10 mouse cellular contexts compared by ENCODE assay signal in genomic region chr5:90603407-90603923, GRCm38 (mm10). TPM values are rescaled to one million over a fixed set of nuclear protein-coding genes. Genes with fewer than 3 reads are reported as not detected.
DNase-seq lines count a peak whose midpoint lies in the region; ATAC-seq lines count a peak whose summit lies in the region.
"Had no signal": no experiment of that assay in that cellular context is flagged by ENCODE, and none has a peak within 500 bp of the region (broad histone marks: within the 10 kb centered on the region; RNA-seq: fewer than 3 reads in every experiment).

No protein-coding gene starts in this region.

- no peaks in the 10 kb centered on the region for H3K4me1 ChIP-seq in midbrain, embryonic 14.5 days (ENCODE audit: control insufficient read depth, insufficient read depth, low read length)
- no peaks in the 10 kb centered on the region for H3K4me1 ChIP-seq in midbrain, embryonic 16.5 days (ENCODE audit: control insufficient read depth, insufficient read depth, low read length)
- H3K4me1 ChIP-seq in stomach, embryonic 16.5 days (ENCODE audit: control insufficient read depth, insufficient read depth, low read length): peaks cover 10% of the 10 kb centered on the region

- no peak overlapping the region for H3K4me2 ChIP-seq in midbrain, embryonic 14.5 days (ENCODE audit: low read length)
- H3K4me2 ChIP-seq in midbrain, embryonic 16.5 days (ENCODE audit: low read length): no peak overlapping the region
- peak overlapping the region; percentile 40 for H3K4me2 ChIP-seq in stomach, embryonic 16.5 days (ENCODE audit: low read depth, low read length)

- no peaks in the 10 kb centered on the region for H3K9me3 ChIP-seq in midbrain, embryonic 14.5 days (ENCODE audit: control insufficient read depth, low read length)
- no peaks in the 10 kb centered on the region for H3K9me3 ChIP-seq in midbrain, embryonic 16.5 days (replicated peaks; ENCODE audit: control insufficient read depth, low read length, poor library complexity, severe bottlenecking)
- H3K9me3 ChIP-seq in stomach, embryonic 16.5 days (replicated peaks; ENCODE audit: control insufficient read depth, low read length): no peaks in the 10 kb centered on the region

- ATAC-seq in midbrain, embryonic 14.5 days (ENCODE audit: low FRiP score, low TSS enrichment): no peak
- ATAC-seq in midbrain, embryonic 16.5 days: no peak
- peak; percentile 60; the same call in 1 of the 2 replicates for ATAC-seq in stomach, embryonic 16.5 days (ENCODE audit: insufficient read depth, low FRiP score)
- ATAC-seq: activated CD4-positive, CD25-positive, alpha-beta regulatory T cell, adult 4 months had no signal

- H3K27ac ChIP-seq in midbrain, embryonic 14.5 days (replicated peaks; ENCODE audit: low read depth, low read length): no peak overlapping the region
- H3K27ac ChIP-seq in midbrain, embryonic 16.5 days (ENCODE audit: low read length): no peak overlapping the region
- peak overlapping the region; percentile 11; the same call in 1 of the 2 replicates for H3K27ac ChIP-seq in stomach, embryonic 16.5 days (ENCODE audit: low read length)

- peak; percentile 28 for DNase-seq in embryo, embryonic 10 days (ENCODE audit: low spot score)
- no peak for DNase-seq in embryo, embryonic 9.5 days (ENCODE audit: extremely low spot score)
- peak; percentile 24 for DNase-seq in midbrain, embryonic 14.5 days
- DNase-seq in kidney, postnatal 14 days: peak; percentile 33
- DNase-seq in urinary bladder, postnatal 36 days (ENCODE audit: low spot score in 2 of 2): no peak
- DNase-seq in spleen, postnatal 10 days (ENCODE audit: low spot score in 2 of 2): no peak
- DNase-seq: thymus, adult 18-20 months had no signal

- no peaks in the 10 kb centered on the region for H3K36me3 ChIP-seq in midbrain, embryonic 14.5 days (ENCODE audit: control insufficient read depth, insufficient read depth, low read length)
- H3K36me3 ChIP-seq in midbrain, embryonic 16.5 days (ENCODE audit: control insufficient read depth, insufficient read depth, low read length): no peaks in the 10 kb centered on the region
- H3K36me3 ChIP-seq in stomach, embryonic 16.5 days (ENCODE audit: control insufficient read depth, insufficient read depth, low read length): no peaks in the 10 kb centered on the region

- H3K4me3 ChIP-seq in midbrain, embryonic 14.5 days (replicated peaks; ENCODE audit: low read depth, low read length): no peak overlapping the region
- no peak overlapping the region for H3K4me3 ChIP-seq in midbrain, embryonic 16.5 days (ENCODE audit: low read depth, low read length)
- peak overlapping the region; percentile 8 for H3K4me3 ChIP-seq in stomach, embryonic 16.5 days (replicated peaks; ENCODE audit: low read length)

- H3K9ac ChIP-seq in midbrain, embryonic 14.5 days (replicated peaks; ENCODE audit: low read length): no peak overlapping the region
- no peak overlapping the region for H3K9ac ChIP-seq in midbrain, embryonic 16.5 days (ENCODE audit: low read depth, low read length)
- H3K9ac ChIP-seq in stomach, embryonic 16.5 days (ENCODE audit: low read length): 0 out of 2 replicates have a peak overlapping the region, but pooled peaks have one; percentile 9

- whole genome bisulfite sequencing in midbrain, embryonic 14.5 days: 70% methylated on average over 13 of the region's 13 CpGs
- WGBS in midbrain, embryonic 16.5 days: 62% methylated on average over 13 of the region's 13 CpGs
- 16% methylated on average over 13 of the region's 13 CpGs for WGBS in stomach, embryonic 16.5 days

- H3K27me3 ChIP-seq in midbrain, embryonic 14.5 days (ENCODE audit: control insufficient read depth, insufficient read depth, low read length): no peaks in the 10 kb centered on the region
- H3K27me3 ChIP-seq in midbrain, embryonic 16.5 days (ENCODE audit: control insufficient read depth, insufficient read depth, low read depth, low read length): no peaks in the 10 kb centered on the region
- no peaks in the 10 kb centered on the region for H3K27me3 ChIP-seq in stomach, embryonic 16.5 days (ENCODE audit: control insufficient read depth, insufficient read depth, low read length)

RNA-seq across cellular contexts. Expression of gene Rassf6, which starts 37.0 kb away (rescaled TPM):
- polyA plus RNA-seq in midbrain, embryonic 14.5 days (2014; fragmentation: Nextera tagmentation; extraction: Ambion mirVana): 0.68 and 1.0 TPM in 2 replicates
- 2.2 and 2.5 TPM in 2 replicates for polyA plus RNA-seq in midbrain, embryonic 16.5 days (2015; fragmentation: Nextera tagmentation; extraction: Ambion mirVana)
- 10.3 and 12.3 TPM in 2 replicates for polyA plus RNA-seq in stomach, embryonic 16.5 days (2015; fragmentation: Nextera tagmentation; extraction: Ambion mirVana)

RNA-seq across cellular contexts. Expression of gene 5830473C10Rik, which starts 42.6 kb away (rescaled TPM):
- polyA plus RNA-seq in midbrain, embryonic 14.5 days (2014; fragmentation: Nextera tagmentation; extraction: Ambion mirVana): not detected in 2 replicates
- 0.15 TPM in 1 of 2 replicates, not detected in the other for polyA plus RNA-seq in midbrain, embryonic 16.5 days (2015; fragmentation: Nextera tagmentation; extraction: Ambion mirVana)
- polyA plus RNA-seq in stomach, embryonic 16.5 days (2015; fragmentation: Nextera tagmentation; extraction: Ambion mirVana): 0.12 and 0.14 TPM in 2 replicates
- polyA plus RNA-seq: activated CD4-positive, CD25-positive, alpha-beta regulatory T cell, adult 4 months had no signal

Comparison
In these comparisons a context has a peak if more than half of its experiments do, and no peak if none do; other contexts are left out.
1. DNase-seq: peak in embryo, embryonic 10 days (single experiment), midbrain, embryonic 14.5 days (single experiment) and kidney, postnatal 14 days (single experiment); none in embryo, embryonic 9.5 days (single experiment), urinary bladder, postnatal 36 days (0 of 2) and spleen, postnatal 10 days (0 of 2).